Mouse (Mus musculus): ENCODE results near the gene Xylb. TPM values are rescaled to one million over a fixed set of nuclear protein-coding genes. Genes with fewer than 3 reads are reported as not detected.
A peak's percentile ranks its signal among the peaks of the same experiment; 100 is the strongest.

The Xylb gene
- total RNA-seq, 2 experiments from 2014 or later = 2.9 to 3.5 TPM

- intact Hi-C loops (cut with DNase I) = no loop called here
Observed at GRCm38 (mm10) chr9:119390214-119390613, 33.0 kb downstream of the Xylb start.

GRCm38 (mm10) chr9:119394808-119395207, 37.6 kb downstream of the Xylb start:
- no peak for DNase-seq
- intact Hi-C loops (cut with DNase I) = no loop called here

More at GRCm38 (mm10) chr9:119390214-119390613, 33.0 kb downstream of the Xylb start:
- no peak for DNase-seq

- intact Hi-C loops (cut with DNase I) = no loop called here
- no peak for DNase-seq
Observed at GRCm38 (mm10) chr9:119401351-119401750, 44.2 kb downstream of the Xylb start.

GRCm38 (mm10) chr9:119401801-119402214, 44.6 kb downstream of the Xylb start, which contains the start of gene Acvr2b:
Gene Acvr2b, plus strand, starts transcription at chr9:119402118.
- peak; percentile 99 for DNase-seq
- intact Hi-C loops (cut with DNase I) = no loop called here

- peak; percentile 54 for DNase-seq
- intact Hi-C loops (cut with DNase I) = no loop called here
Observed at GRCm38 (mm10) chr9:119402253-119403235, 45.4 kb downstream of the Xylb start.

GRCm38 (mm10) chr9:119403236-119403641, 46.1 kb downstream of the Xylb start:
- peak; percentile 72 for DNase-seq

GRCm38 (mm10) chr9:119404090-119404489, 46.9 kb downstream of the Xylb start:
- DNase-seq = no peak
- intact Hi-C loops (cut with DNase I) = no loop called here

More at GRCm38 (mm10) chr9:119403236-119403641, 46.1 kb downstream of the Xylb start:
- intact Hi-C loops (cut with DNase I) = no loop called here

GRCm38 (mm10) chr9:119407884-119408283, 50.7 kb downstream of the Xylb start:
- intact Hi-C loops (cut with DNase I) = no loop called here
- no peak for DNase-seq

- no peak for DNase-seq
- intact Hi-C loops (cut with DNase I) = no loop called here
Observed at GRCm38 (mm10) chr9:119408898-119409664, 51.9 kb downstream of the Xylb start.

- DNase-seq = no peak
- intact Hi-C loops (cut with DNase I) = no loop called here
Observed at GRCm38 (mm10) chr9:119409864-119410263, 52.7 kb downstream of the Xylb start.

GRCm38 (mm10) chr9:119418025-119418424, 60.8 kb downstream of the Xylb start:
- no peak for DNase-seq
- intact Hi-C loops (cut with DNase I) = no loop called here

GRCm38 (mm10) chr9:119419852-119420438, 62.8 kb downstream of the Xylb start:
- intact Hi-C loops (cut with DNase I) = no loop called here
- peak; percentile 41 for DNase-seq

GRCm38 (mm10) chr9:119425217-119425975, 68.2 kb downstream of the Xylb start:
- intact Hi-C loops (cut with DNase I) = no loop called here
- DNase-seq = peak; percentile 48

- no peak for DNase-seq
- intact Hi-C loops (cut with DNase I) = no loop called here
Observed at GRCm38 (mm10) chr9:119425976-119426415, 68.8 kb downstream of the Xylb start.

- intact Hi-C loops (cut with DNase I) = no loop called here
- no peak for DNase-seq
Observed at GRCm38 (mm10) chr9:119426483-119426882, 69.3 kb downstream of the Xylb start.

GRCm38 (mm10) chr9:119430311-119430710, 73.1 kb downstream of the Xylb start:
- DNase-seq = peak; percentile 86
- intact Hi-C loops (cut with DNase I) = loop anchor here (10.0 kb wide), 1 partner anchor 76 kb away; the partner anchor contains the start of gene Xylb

- no peak for DNase-seq
Observed at GRCm38 (mm10) chr9:119435855-119436254, 78.7 kb downstream of the Xylb start.

GRCm38 (mm10) chr9:119438065-119438464, 80.9 kb downstream of the Xylb start:
- no peak for DNase-seq
- intact Hi-C loops (cut with DNase I) = loop anchor here (10.0 kb wide), 1 partner anchor 83 kb away; the partner anchor contains the start of gene Xylb

More at GRCm38 (mm10) chr9:119435855-119436254, 78.7 kb downstream of the Xylb start:
- intact Hi-C loops (cut with DNase I) = loop anchor here (10.0 kb wide), 1 partner anchor 81 kb away; the partner anchor contains the start of gene Xylb

GRCm38 (mm10) chr9:119438498-119439000, 81.4 kb downstream of the Xylb start:
- no peak for DNase-seq
- intact Hi-C loops (cut with DNase I) = loop anchor here (10.0 kb wide), 1 partner anchor 84 kb away; the partner anchor contains the start of gene Xylb
